Mouse (Mus musculus) c-Kit-positive CD71-positive TER-119-negative erythroid progenitor cells, embryonic 14.5 days (primary cell): ENCODE measurements around the gene Serp2.
"Not testable (repeated sequence)": the region's sequence is repeated elsewhere in the genome, so short reads cannot be mapped to it uniquely, and the experiment has no call there.

Source experiments
- DNase-seq: peaks from one replicate; pipeline ENCODE4 v3.0.0-alpha.2; 2013; ENCODE audit warnings: low read depth

Gene Serp2

DNA sequence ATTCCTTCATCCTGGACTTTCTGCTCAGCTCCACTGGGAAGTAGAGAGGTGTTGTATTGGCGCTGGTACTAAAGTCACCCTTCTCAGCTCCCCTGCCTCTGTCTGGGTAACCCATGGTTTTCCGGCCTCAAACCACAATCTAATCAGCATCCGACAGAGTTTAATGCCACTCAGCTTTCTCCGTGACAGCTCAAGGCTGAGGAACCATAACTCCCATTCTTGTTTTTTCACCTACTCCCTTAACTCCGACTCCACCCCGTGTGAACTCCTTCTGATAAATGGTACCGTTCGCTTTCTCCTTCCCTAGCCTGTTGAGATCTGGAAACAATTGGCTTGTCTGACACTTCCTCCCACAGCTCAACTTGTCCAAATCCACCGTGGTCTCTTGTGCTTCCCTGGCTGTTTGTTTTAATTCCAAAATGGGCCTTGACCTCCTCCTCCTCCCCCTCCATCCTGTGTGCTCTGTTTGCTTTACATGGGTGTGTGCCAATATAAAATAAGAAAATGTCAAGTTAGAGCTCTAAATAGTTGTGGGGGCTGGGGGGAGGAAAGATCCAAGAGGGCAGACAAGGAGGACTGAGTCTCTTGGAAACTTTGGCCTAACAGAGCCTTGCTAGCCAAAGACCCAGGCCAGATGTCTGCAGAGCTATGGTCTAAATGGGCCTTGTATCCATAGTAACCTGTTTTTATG is 12.7 kb upstream of the Serp2 start:
- DNase-seq, result peak; percentile 66

GRCm38 (mm10) chr14:76568548-76568947 is 11.9 kb upstream of the Serp2 start:
- DNase-seq, result no peak

DNA sequence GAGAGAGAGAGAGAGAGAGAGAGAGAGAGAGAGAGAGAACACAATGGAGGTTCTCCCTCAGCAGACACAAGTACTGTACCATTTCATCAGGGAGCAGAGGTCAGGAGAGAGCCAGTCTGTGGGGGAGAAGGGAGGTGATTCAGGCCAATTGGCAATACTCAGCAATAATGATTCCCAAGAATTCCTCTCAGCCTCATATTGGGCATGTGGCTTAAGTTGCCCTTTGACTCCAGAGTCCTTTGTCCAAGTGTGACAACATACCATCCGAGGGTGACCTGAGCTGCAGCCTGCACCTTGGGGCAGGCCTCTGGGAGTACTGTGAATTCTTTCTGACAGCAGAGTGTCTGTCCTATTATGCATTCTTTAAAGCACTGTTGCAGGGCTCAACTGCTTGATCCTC is 10.6 kb upstream of the Serp2 start:
- no peak for DNase-seq

DNA sequence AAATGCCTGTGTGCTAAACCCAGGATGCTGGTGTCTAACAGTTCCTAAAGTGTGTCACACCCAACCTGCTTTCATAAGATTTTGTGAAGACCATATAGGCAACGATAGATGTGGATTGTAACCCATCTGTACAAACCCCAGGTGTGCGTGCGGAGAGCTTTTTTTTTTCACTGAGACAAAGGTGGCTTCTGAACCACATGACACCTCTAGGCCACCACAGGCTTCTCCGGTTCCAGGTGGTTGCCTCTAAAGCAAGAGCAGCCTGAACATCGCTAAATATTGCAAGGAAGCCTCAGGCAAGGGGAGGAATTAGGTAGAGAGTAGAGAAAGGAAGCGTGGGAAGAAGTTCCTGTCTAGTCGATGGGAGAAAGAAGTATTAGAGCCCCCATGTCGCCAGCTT is 10.0 kb upstream of the Serp2 start:
- no peak for DNase-seq

- DNase-seq, result no peak
Measured at GRCm38 (mm10) chr14:76566193-76566592, 9.5 kb upstream of the Serp2 start.

- DNase-seq, result no peak
Measured at GRCm38 (mm10) chr14:76559208-76559607, 2.5 kb upstream of the Serp2 start.

- DNase-seq, result not testable (repeated sequence)
Measured at GRCm38 (mm10) chr14:76558171-76558570, 1.5 kb upstream of the Serp2 start.

DNA sequence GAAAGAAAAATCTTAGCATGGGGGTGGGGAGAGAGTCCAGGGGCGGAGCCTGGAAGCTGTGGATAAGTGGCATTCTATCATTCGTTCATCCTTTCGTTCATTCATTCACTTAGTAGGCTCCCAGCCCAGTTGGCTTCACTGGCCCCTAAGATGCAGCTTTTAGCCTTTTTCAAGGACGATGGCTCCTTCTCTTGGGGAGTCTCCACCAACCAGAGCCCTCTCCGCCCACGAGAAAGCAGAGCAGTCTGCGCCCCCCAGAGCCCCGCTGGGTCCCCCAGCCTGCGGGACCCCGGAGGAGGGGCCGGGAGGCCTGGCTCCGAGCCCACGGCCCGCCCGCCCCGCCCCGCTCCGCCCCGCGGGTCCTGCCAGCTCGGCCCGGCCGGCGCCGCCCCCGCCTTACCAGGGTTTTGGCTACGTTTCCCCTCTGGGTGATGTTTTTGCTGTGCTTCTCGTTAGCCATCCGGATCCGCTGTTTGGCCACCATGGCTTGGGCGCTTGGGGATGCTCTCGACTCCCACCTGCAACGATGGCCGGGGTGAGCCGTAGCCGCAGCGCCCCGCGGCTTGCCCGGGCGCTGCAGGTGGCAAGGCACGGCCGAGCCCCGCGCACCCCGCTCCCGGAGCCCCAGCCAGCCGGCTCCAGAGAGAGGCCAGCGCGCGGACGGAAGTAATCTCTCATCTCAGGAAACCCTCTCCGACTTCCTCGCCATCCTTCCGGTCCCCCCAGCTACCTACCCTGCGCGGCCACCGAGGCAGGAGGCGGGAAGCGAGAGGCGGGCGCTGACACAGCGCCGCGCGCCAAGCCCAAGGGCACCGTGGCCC is 448 bp downstream of the Serp2 start:
- DNase-seq, result no peak

DNA sequence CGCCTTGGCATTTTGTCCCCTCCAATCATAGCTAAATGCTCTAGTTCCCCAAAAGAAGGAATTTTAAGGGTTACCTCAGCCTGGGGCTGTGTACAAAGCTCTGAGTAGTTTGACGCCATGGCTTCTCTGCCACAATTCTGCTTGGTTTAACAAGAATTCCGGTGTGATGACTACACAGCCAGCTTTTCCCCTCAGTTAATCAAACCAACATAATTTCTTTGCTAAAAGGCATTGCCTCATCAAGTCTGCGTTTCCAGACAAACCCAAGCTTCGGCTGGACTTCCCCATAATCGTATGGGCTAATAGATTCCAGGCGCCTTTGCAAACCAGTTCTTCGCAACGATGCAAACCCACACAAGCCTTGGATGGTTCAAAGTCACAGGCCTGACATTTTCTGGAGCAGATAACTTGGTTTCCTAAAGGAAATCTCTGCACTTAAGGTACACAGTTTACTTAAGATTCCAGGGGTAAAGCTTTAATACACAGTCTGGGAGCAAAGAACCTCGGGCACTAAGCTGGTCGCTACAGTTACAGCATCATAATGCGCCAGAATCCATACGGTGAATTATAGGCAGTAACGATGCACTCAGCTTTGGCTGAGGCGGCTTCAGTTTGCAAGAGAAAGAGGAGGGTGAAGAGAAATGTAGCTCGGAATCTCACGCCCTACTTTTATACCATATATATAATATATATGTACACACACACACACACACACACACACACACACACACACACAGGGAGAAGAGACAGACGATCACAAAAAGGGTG is 1.2 kb downstream of the Serp2 start:
- DNase-seq, result no peak

- DNase-seq, result no peak
Measured at GRCm38 (mm10) chr14:76544136-76544535, 12.6 kb downstream of the Serp2 start.

- no peak for DNase-seq
Measured at GRCm38 (mm10) chr14:76541341-76541740, 15.3 kb downstream of the Serp2 start.

DNA sequence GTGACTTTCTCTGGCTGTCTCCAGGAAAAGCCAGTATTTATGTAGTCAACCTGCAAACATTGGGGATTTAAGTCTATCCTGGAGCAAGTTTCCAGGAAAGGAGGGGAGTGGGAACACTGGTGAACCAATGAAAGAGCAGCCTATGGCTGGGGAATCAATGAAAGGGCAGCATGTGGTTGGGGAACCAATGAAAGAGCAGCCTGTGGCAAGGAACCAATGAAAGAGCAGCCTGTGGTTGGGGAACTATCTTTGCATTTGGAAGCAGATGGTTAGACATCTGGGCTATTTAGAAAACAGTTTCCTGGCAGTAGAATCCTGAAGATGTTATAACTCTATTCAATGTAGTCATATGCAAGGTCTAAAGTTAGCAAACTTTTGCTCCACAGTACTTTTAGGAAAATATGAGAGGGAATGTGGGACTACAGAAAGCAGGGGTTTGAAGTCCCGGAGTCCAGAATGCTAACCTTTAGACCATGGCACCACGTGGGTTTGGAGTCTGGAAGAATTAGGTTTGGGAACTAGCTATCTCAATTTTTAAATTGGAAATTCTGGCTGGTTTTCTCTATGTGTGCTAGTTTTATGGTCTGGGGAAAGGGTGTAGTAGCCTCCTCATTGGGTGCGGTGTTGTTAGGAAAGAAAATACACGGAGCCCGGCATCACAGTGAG is 16.6 kb downstream of the Serp2 start:
- DNase-seq, result no peak

GRCm38 (mm10) chr14:76536921-76537320 is 19.8 kb downstream of the Serp2 start:
- no peak for DNase-seq

GRCm38 (mm10) chr14:76535096-76535495 is 21.6 kb downstream of the Serp2 start:
- no peak for DNase-seq

DNA sequence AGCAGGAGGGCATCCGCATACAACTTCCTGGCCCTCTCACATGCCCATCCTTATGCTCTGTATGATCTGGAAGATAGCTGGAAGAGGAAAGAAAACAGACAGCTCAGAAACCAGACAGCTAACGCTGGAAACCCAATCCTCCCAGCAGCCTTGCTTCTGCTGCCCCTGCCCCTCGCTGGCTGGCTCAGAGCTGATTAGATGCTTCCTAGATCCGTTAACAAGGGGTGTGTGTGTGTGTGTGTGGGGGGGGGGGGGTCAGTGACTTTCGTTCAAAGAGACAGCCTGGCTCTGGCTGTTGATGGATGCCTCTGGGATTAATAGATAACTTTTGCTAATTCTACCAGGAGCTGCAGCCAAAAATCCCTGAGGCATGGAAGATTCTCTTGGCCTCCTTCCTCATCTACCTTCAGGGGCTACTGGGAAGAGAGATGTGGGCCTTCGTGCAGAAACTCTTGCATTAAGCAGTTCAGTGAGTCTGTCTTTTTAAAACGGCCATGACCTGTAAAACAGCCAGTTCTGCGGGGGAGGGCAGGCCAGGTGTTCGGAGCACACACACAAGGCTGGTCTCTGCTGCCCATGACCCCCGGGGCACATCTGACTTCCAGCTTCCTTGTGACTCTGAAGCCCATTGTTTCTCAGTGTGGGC is 23.4 kb downstream of the Serp2 start:
- DNase-seq, result peak; percentile 47

DNA sequence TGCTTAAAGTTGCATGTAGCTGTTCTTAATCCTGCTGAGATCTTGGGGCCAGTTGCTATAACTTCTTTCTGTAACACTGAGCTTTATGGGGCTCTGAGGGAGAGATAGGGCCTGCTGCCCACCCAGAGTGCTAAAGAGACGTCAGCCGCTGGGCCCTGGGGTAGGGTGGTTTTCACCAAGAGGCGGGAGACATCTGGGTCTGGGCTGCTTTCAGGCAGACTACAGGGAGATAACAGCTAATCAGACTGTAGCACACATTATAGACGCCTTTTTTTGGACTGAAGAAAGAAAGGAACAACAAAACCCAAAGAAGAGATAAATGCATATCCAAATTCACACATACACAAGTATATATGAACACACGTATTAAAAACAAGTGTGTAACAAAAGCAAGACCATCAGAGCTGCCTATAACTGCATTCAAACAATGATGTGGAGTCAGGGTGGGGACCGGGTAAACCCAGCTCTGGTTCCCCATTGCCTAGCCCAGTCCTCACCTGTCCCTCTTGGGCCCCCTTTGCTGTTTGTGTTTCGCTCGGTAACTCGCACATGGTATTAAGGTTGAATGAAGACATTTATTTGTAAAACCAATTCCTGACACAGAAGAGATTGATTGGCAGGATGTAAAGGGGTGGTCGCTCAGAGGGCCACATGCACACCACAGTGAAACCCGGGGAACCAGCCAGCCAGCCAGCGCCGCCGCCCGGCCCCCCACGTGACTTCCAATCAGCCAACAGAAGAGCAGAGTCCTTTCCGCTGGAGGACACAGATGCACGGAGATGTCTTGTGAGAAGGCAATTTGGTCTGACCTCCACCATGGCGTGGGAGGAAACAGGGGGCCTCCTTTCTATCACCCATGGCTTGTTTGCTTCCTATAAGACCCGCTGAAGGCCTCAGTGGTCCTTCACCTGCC is 24.2 kb downstream of the Serp2 start:
- DNase-seq, result peak; percentile 88

DNA sequence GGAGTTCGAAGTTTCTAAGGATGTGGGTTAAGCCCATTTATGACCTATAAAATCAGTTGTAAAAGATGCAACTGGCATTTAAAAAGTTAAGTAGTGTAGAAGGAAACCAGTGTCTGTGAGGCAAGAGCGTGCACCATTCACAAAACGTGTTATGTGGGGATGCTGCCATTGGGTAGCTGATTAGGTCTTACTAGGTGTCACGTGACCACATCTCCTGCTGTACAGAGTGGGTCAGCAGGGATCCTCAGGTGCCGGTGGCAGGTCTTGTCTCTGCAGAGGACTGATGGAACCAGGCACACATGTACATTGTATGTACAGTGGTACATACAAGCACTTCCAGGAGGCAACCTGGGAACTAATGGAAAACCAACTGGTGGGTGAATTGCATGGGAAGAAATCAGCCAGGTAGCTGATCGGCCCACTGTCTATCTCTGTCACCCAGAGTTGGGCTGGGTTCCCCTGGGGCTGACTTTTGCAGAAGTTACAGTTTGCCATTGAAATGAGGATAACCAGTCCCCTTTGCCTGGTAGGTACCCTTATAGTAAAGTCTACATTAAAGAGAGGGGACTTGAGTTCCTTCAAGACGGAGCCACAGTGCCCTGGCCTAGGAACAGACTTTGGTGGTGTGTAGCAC is 25.5 kb downstream of the Serp2 start:
- no peak for DNase-seq

DNA sequence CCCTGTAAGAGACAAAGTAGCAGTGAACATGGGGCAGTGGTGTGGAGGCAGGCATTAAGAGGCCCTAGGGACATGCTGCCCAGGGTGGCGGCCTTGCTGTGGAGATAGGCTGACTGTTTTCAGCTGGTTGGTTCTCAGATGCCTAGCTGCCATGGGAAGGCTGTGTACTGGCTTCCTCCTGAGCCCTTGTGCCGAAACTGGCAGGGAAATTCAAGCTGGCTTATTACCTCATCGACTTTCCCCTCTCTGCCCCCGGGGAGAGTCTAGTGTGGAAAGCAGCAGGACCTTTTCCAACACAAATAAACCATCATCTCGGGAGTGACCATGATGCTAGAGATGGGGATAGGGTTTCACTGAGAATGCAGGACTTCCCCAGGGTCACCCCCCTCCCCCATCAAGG is 28.0 kb downstream of the Serp2 start:
- DNase-seq, result no peak

DNA sequence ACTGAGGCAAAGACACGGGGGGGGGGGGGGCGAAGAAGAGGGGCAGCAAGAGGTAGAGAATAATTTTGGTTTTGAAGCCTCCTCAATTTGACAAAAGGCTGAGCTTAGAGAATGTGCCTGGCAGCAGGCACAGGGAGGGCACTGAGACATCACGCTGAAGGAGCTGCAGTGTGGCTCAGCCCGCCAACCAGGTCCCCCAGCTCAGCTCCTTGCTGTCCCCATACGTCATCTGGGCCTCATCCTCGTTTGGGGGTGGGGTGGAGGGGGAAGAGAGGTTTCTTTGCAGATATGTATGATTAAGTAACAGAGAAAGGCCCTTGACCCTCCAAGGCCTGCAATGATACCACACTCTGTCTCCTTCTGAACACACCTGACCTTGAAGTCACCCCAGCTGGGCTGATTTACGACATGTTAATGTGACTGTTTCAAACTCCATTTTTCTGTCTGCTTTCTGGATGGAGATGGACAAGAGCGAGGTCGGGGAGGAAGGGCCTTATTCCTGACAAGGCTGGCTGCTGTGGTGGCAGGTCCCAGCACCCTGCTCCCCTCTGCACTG is 28.9 kb downstream of the Serp2 start:
- no peak for DNase-seq
